ENCODE assay signal across 14 mouse cellular contexts in the genomic region with DNA sequence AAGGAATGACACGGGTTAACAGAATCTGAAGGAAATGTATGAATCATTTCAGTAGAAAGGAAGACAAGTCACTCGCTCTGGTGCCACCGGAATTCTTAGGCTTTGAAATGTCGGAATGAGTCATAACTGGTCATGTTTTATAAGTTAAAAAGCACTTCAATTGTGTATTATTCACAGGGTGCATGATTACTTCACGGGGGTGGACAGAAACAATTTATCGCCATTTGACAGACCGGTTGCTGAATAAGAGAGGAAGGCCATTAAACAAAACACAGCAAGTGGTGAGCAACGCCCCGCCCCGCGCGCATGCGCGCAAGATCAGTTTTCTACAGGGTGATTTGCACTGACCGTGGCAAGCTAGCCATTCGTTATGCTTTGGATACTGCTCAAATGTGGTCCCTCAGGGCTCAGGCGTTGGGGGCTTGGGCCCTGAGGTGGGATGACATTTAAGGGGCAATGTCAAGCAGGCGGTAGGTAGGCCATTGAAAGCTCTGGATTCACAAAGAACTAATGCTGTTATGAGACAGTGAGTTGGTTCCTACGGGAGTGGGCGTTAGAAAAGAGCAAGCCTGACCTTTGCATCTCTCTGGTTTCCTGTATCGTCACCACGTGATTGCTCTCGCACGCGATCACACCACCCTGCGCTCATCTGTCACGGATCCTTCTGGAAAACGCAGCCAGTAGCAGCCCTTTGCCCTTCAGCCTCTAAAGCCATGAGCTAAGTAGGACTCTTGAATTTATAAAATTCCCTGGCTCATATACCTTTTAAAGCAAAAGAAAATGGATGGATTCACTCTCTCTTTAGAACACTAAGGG. TPM values are rescaled to one million over a fixed set of nuclear protein-coding genes. Genes with fewer than 3 reads are reported as not detected.
DNase-seq lines count a peak whose midpoint lies in the region; ATAC-seq and TF ChIP-seq lines count a peak whose summit lies in the region.
"Had no signal": no experiment of that assay in that cellular context is flagged by ENCODE, and none has a peak within 500 bp of the region (broad histone marks: within the 10 kb centered on the region; RNA-seq: fewer than 3 reads in every experiment).

No protein-coding gene starts in this region.

- H3K4me3 ChIP-seq in kidney, adult 2 months (ENCODE audit: insufficient read depth, low read depth, low read length): no peak overlapping the region
- H3K4me3 ChIP-seq in bone marrow macrophage, adult 2 months (ENCODE audit: insufficient read depth, low read length): no peak overlapping the region
- H3K4me3 ChIP-seq: forebrain, embryonic 15.5 days; heart, embryonic 12.5 days; hindbrain, embryonic 10.5 days had no signal

- peak; percentile 42 for DNase-seq in kidney, adult 2 months
- no peak for DNase-seq in kidney, adult 11 months
- DNase-seq in 3134 (ENCODE audit: extremely low read depth, insufficient read length, low spot score): peak; percentile 92
- DNase-seq in R1 (ENCODE audit: low read depth, low spot score): peak; percentile 51
- DNase-seq in layer of hippocampus, adult 18-20 months (ENCODE audit: low spot score in 2 of 2): no peak
- DNase-seq in thymus, adult 18-20 months: no peak
- DNase-seq: gastrocnemius, postnatal 10 days; thymus, adult 2 months had no signal

- no peak for ATAC-seq in megakaryocyte progenitor cell, adult 5-6 weeks (replicated peaks; ENCODE audit: poor library complexity)
- ATAC-seq: forebrain, embryonic 15.5 days had no signal

- peaks cover 12% of the 10 kb centered on the region; the same call in 1 of the 2 replicates for H3K4me1 ChIP-seq in kidney, adult 2 months (ENCODE audit: control insufficient read depth, insufficient read depth, low read length)
- peaks cover 65% of the 10 kb centered on the region for H3K4me1 ChIP-seq in bone marrow macrophage, adult 2 months (ENCODE audit: control insufficient read depth, insufficient read depth, low read length)
- H3K4me1 ChIP-seq: forebrain, embryonic 15.5 days; heart, embryonic 12.5 days; hindbrain, embryonic 10.5 days had no signal

- H3K27me3 ChIP-seq in kidney, adult 2 months (replicated peaks; ENCODE audit: control insufficient read depth, insufficient read depth, low read length): no peaks in the 10 kb centered on the region
- H3K27me3 ChIP-seq: forebrain, embryonic 15.5 days; heart, embryonic 12.5 days had no signal

- no peak for TF ChIP-seq POLR2A in kidney, adult 2 months (IDR thresholded peaks at IDR 0.05; ENCODE audit: low read depth, low read length)
- no peak for TF ChIP-seq POLR2A in bone marrow macrophage, adult 2 months (IDR thresholded peaks at IDR 0.05; ENCODE audit: borderline replicate concordance, low read depth, low read length)

- 69% methylated on average over 28 of the region's 28 CpGs for WGBS in kidney, adult 2 months

- H3K36me3 ChIP-seq in kidney, adult 2 months (ENCODE audit: control insufficient read depth, insufficient read depth, low read length): no peaks in the 10 kb centered on the region
- H3K36me3 ChIP-seq: forebrain, embryonic 15.5 days; heart, embryonic 12.5 days; hindbrain, embryonic 10.5 days had no signal

- H3K27ac ChIP-seq in kidney, adult 2 months (ENCODE audit: insufficient read depth, low read depth, low read length): no peak overlapping the region
- H3K27ac ChIP-seq in bone marrow macrophage, adult 2 months (ENCODE audit: insufficient read depth, low read depth, low read length): peak overlapping the region; percentile 87
- H3K27ac ChIP-seq: forebrain, embryonic 15.5 days; hindbrain, embryonic 10.5 days had no signal

- TF ChIP-seq CTCF in kidney, adult 2 months (conservative IDR thresholded peaks at IDR 0.05; ENCODE audit: insufficient read depth, insufficient read length, low read depth, low read length): no peak
- TF ChIP-seq CTCF in bone marrow macrophage, adult 2 months (IDR thresholded peaks at IDR 0.05; ENCODE audit: low read depth, low read length): no peak

RNA-seq across cellular contexts. Expression of gene Slc16a11, which starts 23.0 kb away (rescaled TPM):
- polyA plus RNA-seq in kidney, adult 2 months (2012; rRNA removed): 36.4 and 56.5 TPM in 2 replicates
- not detected in 2 replicates for polyA plus RNA-seq in bone marrow macrophage, adult 2 months (2012; ENCODE audit: insufficient read depth, insufficient read length, missing spikeins)
- 10 to 100 TPM; 28.6 to 30.6 TPM for total RNA-seq in layer of hippocampus, adult 18-20 months (2021)
- not detected in 2 replicates for total RNA-seq in megakaryocyte progenitor cell, adult 5-6 weeks (2015)
- total RNA-seq in megakaryocyte progenitor cell, adult 5-6 weeks (2017): not detected in 2 replicates

RNA-seq across cellular contexts. Expression of gene Slc16a13, which starts 31.3 kb away (rescaled TPM):
- 44.0 and 48.8 TPM in 2 replicates for polyA plus RNA-seq in kidney, adult 2 months (2012; rRNA removed)
- polyA plus RNA-seq in bone marrow macrophage, adult 2 months (2012; ENCODE audit: insufficient read depth, insufficient read length, missing spikeins): 6.1 and 8.5 TPM in 2 replicates
- total RNA-seq in layer of hippocampus, adult 18-20 months (2021): 1 to 10 TPM; 6.2 to 9.0 TPM
- total RNA-seq in megakaryocyte progenitor cell, adult 5-6 weeks (2015): 4.4 and 7.0 TPM in 2 replicates
- total RNA-seq in megakaryocyte progenitor cell, adult 5-6 weeks (2017): 2.5 and 4.6 TPM in 2 replicates

RNA-seq across cellular contexts. Expression of gene Clec10a, which starts 33.5 kb away (rescaled TPM):
- polyA plus RNA-seq in kidney, adult 2 months (2012; rRNA removed): 3.1 and 4.0 TPM in 2 replicates
- 106 and 116 TPM in 2 replicates for polyA plus RNA-seq in bone marrow macrophage, adult 2 months (2012; ENCODE audit: insufficient read depth, insufficient read length, missing spikeins)
- total RNA-seq in layer of hippocampus, adult 18-20 months (2021): under 1 TPM; 0.71 to 0.92 TPM
- 4.4 and 6.0 TPM in 2 replicates for total RNA-seq in megakaryocyte progenitor cell, adult 5-6 weeks (2015)
- 7.4 and 7.5 TPM in 2 replicates for total RNA-seq in megakaryocyte progenitor cell, adult 5-6 weeks (2017)
- polyA plus RNA-seq: heart, embryonic 12.5 days; limb, embryonic 11.5 days had no signal

RNA-seq across cellular contexts. Expression of gene Bcl6b, which starts 40.1 kb away (rescaled TPM):
- 7.9 and 8.8 TPM in 2 replicates for polyA plus RNA-seq in kidney, adult 2 months (2012; rRNA removed)
- 0.32 and 0.70 TPM in 2 replicates for polyA plus RNA-seq in bone marrow macrophage, adult 2 months (2012; ENCODE audit: insufficient read depth, insufficient read length, missing spikeins)
- total RNA-seq in layer of hippocampus, adult 18-20 months (2021): 1 to 10 TPM in 1 of 2 experiments, under 1 TPM in 1; 0.92 to 1.1 TPM
- 0.17 TPM in 1 of 2 replicates, not detected in the other for total RNA-seq in megakaryocyte progenitor cell, adult 5-6 weeks (2015)
- not detected in 2 replicates for total RNA-seq in megakaryocyte progenitor cell, adult 5-6 weeks (2017)

RNA-seq across cellular contexts. Expression of gene 0610010K14Rik, which starts 48.2 kb away (rescaled TPM):
- polyA plus RNA-seq in kidney, adult 2 months (2012; rRNA removed): 73.6 and 78.9 TPM in 2 replicates
- 49.9 and 53.0 TPM in 2 replicates for polyA plus RNA-seq in bone marrow macrophage, adult 2 months (2012; ENCODE audit: insufficient read depth, insufficient read length, missing spikeins)
- total RNA-seq in layer of hippocampus, adult 18-20 months (2021): 10 to 100 TPM; 39.7 to 45.9 TPM
- total RNA-seq in megakaryocyte progenitor cell, adult 5-6 weeks (2015): 73.4 and 77.3 TPM in 2 replicates
- 24.4 and 31.2 TPM in 2 replicates for total RNA-seq in megakaryocyte progenitor cell, adult 5-6 weeks (2017)

Comparison
In these comparisons a context has a peak if more than half of its experiments do, and no peak if none do; other contexts are left out.
1. DNase-seq: peak in kidney, adult 2 months (single experiment), 3134 (single experiment) and R1 (single experiment); none in kidney, adult 11 months (single experiment), layer of hippocampus, adult 18-20 months (0 of 2) and thymus, adult 18-20 months (0 of 2).
2. RNA of gene Slc16a11, which starts 23.0 kb away (total RNA-seq): 28.6 to 30.6 TPM in layer of hippocampus, adult 18-20 months; not detected in megakaryocyte progenitor cell, adult 5-6 weeks; every median in the first group is over 10 times any median in the second.